Mouse (Mus musculus): Measurements from ENCODE around the gene Zfp446. TPM values are rescaled to one million over a fixed set of nuclear protein-coding genes. Genes with fewer than 3 reads are reported as not detected.
"Not testable (repeated sequence)": the region's sequence is repeated elsewhere in the genome, so short reads cannot be mapped to it uniquely, and the experiment has no call there.

Gene Zfp446
- polyA plus RNA-seq (2014; fragmentation: Nextera tagmentation; extraction: Ambion mirVana) = 4.5 and 4.9 TPM in 2 replicates

DNA sequence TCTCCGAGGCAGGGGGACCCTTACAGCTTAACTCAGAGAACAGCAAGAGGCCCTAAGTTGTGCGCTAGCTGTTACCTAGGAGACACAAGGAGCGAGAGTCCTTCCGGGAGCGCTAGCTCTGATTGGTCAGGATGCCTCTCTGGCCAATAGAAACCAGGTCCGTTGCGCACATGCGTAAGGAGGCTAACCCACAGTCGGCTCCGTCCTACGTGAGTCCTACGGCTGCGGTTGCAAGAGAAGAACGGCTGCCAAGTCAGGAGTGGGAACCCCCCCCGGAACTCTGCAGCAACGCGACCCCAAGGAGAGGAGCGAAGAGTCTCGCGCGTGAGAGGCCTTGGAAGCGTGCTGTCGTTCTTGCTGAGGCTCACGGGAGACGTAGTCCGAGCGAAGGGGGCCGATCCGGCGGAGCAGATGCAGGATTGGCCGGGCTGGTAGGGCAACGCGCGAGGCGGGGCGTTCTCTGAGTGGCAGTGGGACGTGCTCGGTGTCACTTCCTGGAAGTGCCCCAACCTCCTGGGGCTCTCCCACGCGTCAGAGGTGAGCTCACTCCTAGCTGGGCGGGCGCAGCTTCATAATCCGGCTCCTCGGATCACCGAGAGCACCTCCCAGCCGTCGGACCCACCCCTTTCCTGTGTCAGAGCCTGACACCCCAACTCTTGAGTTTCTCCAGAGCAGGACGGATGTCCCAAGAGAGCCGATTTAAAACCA, at the start of gene Zfp446:
Zfp446 (plus strand) TSS at position 167 of the 708 bp plus-strand sequence.
- Histone ChIP-seq H3K9me3 (replicated peaks; ENCODE audit: control insufficient read depth, low read length) (no peaks in the 10 kb centered on the region), H3K36me3 (ENCODE audit: control insufficient read depth, insufficient read depth, low read length) (peaks cover 13% of the 10 kb centered on the region; the same call in 1 of the 2 replicates), H3K27me3 (replicated peaks; ENCODE audit: control insufficient read depth, insufficient read depth, low read length) (no peaks in the 10 kb centered on the region), H3K9ac (ENCODE audit: low read length) (peak within 1 kb of the TSS; percentile 75), H3K4me3 (ENCODE audit: low read depth, low read length) (peak within 1 kb of the TSS; percentile 48), H3K4me2 (ENCODE audit: low read length) (peak within 1 kb of the TSS; percentile 76), H3K27ac (ENCODE audit: low read depth, low read length) (peak within 1 kb of the TSS; percentile 92), H3K4me1 (ENCODE audit: control insufficient read depth, insufficient read depth, low read length) (peaks cover 10% of the 10 kb centered on the region; the same call in 1 of the 2 replicates)
- peak; percentile 99 for ATAC-seq
- peak; percentile 99 for DNase-seq (ENCODE audit: low spot score)
- under 1% methylated on average over 49 of the region's 49 CpGs for WGBS

GRCm38 (mm10) chr7:12933615-12934140, 44.0 kb upstream of the Zfp446 start:
- no peak overlapping the region for H3K9ac ChIP-seq (ENCODE audit: low read length)
- no peak for DNase-seq (ENCODE audit: low spot score)
- 79% methylated on average over 4 of the region's 4 CpGs for WGBS

DNA sequence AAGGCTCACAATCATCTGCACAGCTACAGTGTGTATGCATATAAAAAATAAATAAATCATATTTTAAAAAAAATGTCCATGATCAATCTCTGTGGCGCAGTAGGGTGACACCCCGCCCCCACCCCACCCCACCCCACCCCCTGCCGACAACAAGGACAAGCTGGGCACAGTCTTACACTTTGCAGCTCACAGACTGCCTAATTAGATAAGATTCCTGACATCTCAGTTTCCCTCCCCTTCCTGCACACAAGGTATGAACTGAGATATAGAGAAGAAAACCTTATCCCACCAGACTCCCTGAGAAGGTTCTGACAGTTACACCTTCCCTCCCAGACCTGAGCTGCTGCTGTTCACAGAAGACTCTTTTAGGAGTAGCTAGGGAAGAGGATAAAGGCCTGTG, 42.8 kb upstream of the Zfp446 start:
- 70% methylated on average over 3 of the region's 3 CpGs for WGBS

More at GRCm38 (mm10) chr7:12933615-12934140, 44.0 kb upstream of the Zfp446 start:
- no peaks in the 10 kb centered on the region for H3K4me1 ChIP-seq (ENCODE audit: control insufficient read depth, insufficient read depth, low read length)
- no peak for ATAC-seq
- H3K9me3 ChIP-seq (replicated peaks; ENCODE audit: control insufficient read depth, low read length) = no peaks in the 10 kb centered on the region
- no peak overlapping the region for H3K4me2 ChIP-seq (ENCODE audit: low read length)
- no peak overlapping the region for H3K4me3 ChIP-seq (ENCODE audit: low read depth, low read length)
- H3K27me3 ChIP-seq (replicated peaks; ENCODE audit: control insufficient read depth, insufficient read depth, low read length) = no peaks in the 10 kb centered on the region
- 0 out of 2 replicates have a peak, but pooled peaks cover 2% of the 10 kb centered on the region for H3K36me3 ChIP-seq (ENCODE audit: control insufficient read depth, insufficient read depth, low read length)
- H3K27ac ChIP-seq (ENCODE audit: low read depth, low read length) = no peak overlapping the region

GRCm38 (mm10) chr7:12937254-12937803, 40.3 kb upstream of the Zfp446 start:
- not testable (repeated sequence) for H3K4me2 ChIP-seq (ENCODE audit: low read length); DNase-seq (ENCODE audit: low spot score); H3K27ac ChIP-seq (ENCODE audit: low read depth, low read length); H3K4me1 ChIP-seq (ENCODE audit: control insufficient read depth, insufficient read depth, low read length); H3K4me3 ChIP-seq (ENCODE audit: low read depth, low read length); H3K27me3 ChIP-seq (replicated peaks; ENCODE audit: control insufficient read depth, insufficient read depth, low read length); H3K9ac ChIP-seq (ENCODE audit: low read length); H3K9me3 ChIP-seq (replicated peaks; ENCODE audit: control insufficient read depth, low read length); ATAC-seq; H3K36me3 ChIP-seq (ENCODE audit: control insufficient read depth, insufficient read depth, low read length)
- WGBS = 88% methylated on average over 3 of the region's 4 CpGs

More for the DNA sequence above, 42.8 kb upstream of the Zfp446 start:
- DNase-seq (ENCODE audit: low spot score) = no peak
- Histone ChIP-seq H3K36me3 (ENCODE audit: control insufficient read depth, insufficient read depth, low read length) (no peaks in the 10 kb centered on the region), H3K4me3 (ENCODE audit: low read depth, low read length) (no peak overlapping the region), H3K27ac (ENCODE audit: low read depth, low read length) (no peak overlapping the region), H3K4me1 (ENCODE audit: control insufficient read depth, insufficient read depth, low read length) (no peaks in the 10 kb centered on the region), H3K4me2 (ENCODE audit: low read length) (no peak overlapping the region), H3K27me3 (replicated peaks; ENCODE audit: control insufficient read depth, insufficient read depth, low read length) (no peaks in the 10 kb centered on the region), H3K9me3 (replicated peaks; ENCODE audit: control insufficient read depth, low read length) (no peaks in the 10 kb centered on the region), H3K9ac (ENCODE audit: low read length) (no peak overlapping the region)
- no peak for ATAC-seq

DNA sequence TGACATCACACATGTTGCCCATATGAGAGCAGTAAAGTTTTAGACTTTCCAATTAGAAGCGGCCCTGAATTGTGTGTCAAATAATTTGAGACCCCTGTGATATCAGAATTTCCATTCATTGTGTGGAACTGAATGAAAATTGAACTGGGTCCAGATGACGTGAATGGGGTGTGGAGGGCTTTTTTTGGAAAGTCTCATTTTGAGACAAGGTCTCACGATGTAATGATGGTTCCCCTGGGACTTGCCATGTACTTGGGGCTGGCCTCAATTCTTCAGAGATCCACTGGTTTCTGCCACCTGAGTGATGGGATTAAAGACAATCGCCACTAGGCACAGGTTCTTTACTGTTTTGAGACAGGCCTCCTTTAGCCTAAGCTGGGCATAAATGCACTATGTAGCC, 37.0 kb upstream of the Zfp446 start:
- H3K9me3 ChIP-seq (replicated peaks; ENCODE audit: control insufficient read depth, low read length) = no peaks in the 10 kb centered on the region
- WGBS = 75% methylated on average over 4 of the region's 4 CpGs
- ATAC-seq = no peak

DNA sequence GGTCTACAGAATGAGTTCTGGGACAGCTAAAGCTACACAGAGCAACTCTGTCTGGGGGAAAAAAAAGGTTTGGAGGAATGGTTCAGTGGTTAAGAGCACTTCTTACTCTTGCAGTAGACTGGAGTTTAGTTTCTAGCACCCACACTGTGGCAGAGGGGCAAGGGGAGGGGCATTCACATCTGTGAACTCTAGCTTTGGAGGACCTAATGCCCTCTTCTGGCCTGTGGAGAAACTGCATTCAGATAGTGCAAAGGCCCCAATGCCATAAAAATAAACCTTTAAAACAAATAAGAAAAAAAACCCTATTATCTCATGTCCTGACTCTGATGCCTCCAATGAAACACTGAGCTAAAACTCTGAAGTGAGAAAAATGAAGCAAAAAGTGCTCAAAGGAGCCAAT, 34.2 kb upstream of the Zfp446 start:
- H3K4me3 ChIP-seq (ENCODE audit: low read depth, low read length) = no peak overlapping the region
- DNase-seq (ENCODE audit: low spot score) = peak; percentile 6
- H3K4me1 ChIP-seq (ENCODE audit: control insufficient read depth, insufficient read depth, low read length) = no peaks in the 10 kb centered on the region
- H3K27me3 ChIP-seq (replicated peaks; ENCODE audit: control insufficient read depth, insufficient read depth, low read length) = no peaks in the 10 kb centered on the region
- no peak overlapping the region for H3K4me2 ChIP-seq (ENCODE audit: low read length)
- H3K9ac ChIP-seq (ENCODE audit: low read length) = no peak overlapping the region
- no peak overlapping the region for H3K27ac ChIP-seq (ENCODE audit: low read depth, low read length)
- no peaks in the 10 kb centered on the region for H3K36me3 ChIP-seq (ENCODE audit: control insufficient read depth, insufficient read depth, low read length)
- no peaks in the 10 kb centered on the region for H3K9me3 ChIP-seq (replicated peaks; ENCODE audit: control insufficient read depth, low read length)
- no peak for ATAC-seq

More for the DNA sequence above, 37.0 kb upstream of the Zfp446 start:
- no peak overlapping the region for H3K4me3 ChIP-seq (ENCODE audit: low read depth, low read length)
- H3K9ac ChIP-seq (ENCODE audit: low read length) = no peak overlapping the region
- H3K4me1 ChIP-seq (ENCODE audit: control insufficient read depth, insufficient read depth, low read length) = no peaks in the 10 kb centered on the region
- no peaks in the 10 kb centered on the region for H3K27me3 ChIP-seq (replicated peaks; ENCODE audit: control insufficient read depth, insufficient read depth, low read length)
- no peak for DNase-seq (ENCODE audit: low spot score)
- no peak overlapping the region for H3K27ac ChIP-seq (ENCODE audit: low read depth, low read length)
- H3K36me3 ChIP-seq (ENCODE audit: control insufficient read depth, insufficient read depth, low read length) = no peaks in the 10 kb centered on the region
- no peak overlapping the region for H3K4me2 ChIP-seq (ENCODE audit: low read length)

- H3K27me3 ChIP-seq (replicated peaks; ENCODE audit: control insufficient read depth, insufficient read depth, low read length) = no peaks in the 10 kb centered on the region
- peak; percentile 99 for ATAC-seq
- peak overlapping the region; percentile 59 for H3K9ac ChIP-seq (ENCODE audit: low read length)
- 0 out of 2 replicates have a peak, but pooled peaks cover 4% of the 10 kb centered on the region for H3K4me1 ChIP-seq (ENCODE audit: control insufficient read depth, insufficient read depth, low read length)
- peak overlapping the region; percentile 67 for H3K4me2 ChIP-seq (ENCODE audit: low read length)
- peak; percentile 99 for DNase-seq (ENCODE audit: low spot score)
- H3K27ac ChIP-seq (ENCODE audit: low read depth, low read length) = peak overlapping the region; percentile 87
- H3K36me3 ChIP-seq (ENCODE audit: control insufficient read depth, insufficient read depth, low read length) = no peaks in the 10 kb centered on the region
- peak overlapping the region; percentile 38 for H3K4me3 ChIP-seq (ENCODE audit: low read depth, low read length)
- no peaks in the 10 kb centered on the region for H3K9me3 ChIP-seq (replicated peaks; ENCODE audit: control insufficient read depth, low read length)
- WGBS = 10% methylated on average over 35 of the region's 35 CpGs
These were observed 28.4 kb upstream of the Zfp446 start for GRCm38 (mm10) chr7:12949032-12949871.

GRCm38 (mm10) chr7:12949872-12950229, 27.8 kb upstream of the Zfp446 start:
- Histone ChIP-seq H3K36me3 (ENCODE audit: control insufficient read depth, insufficient read depth, low read length) (no peaks in the 10 kb centered on the region), H3K4me1 (ENCODE audit: control insufficient read depth, insufficient read depth, low read length) (0 out of 2 replicates have a peak, but pooled peaks cover 4% of the 10 kb centered on the region), H3K27ac (ENCODE audit: low read depth, low read length) (peak overlapping the region; percentile 73; the same call in 1 of the 2 replicates), H3K4me2 (ENCODE audit: low read length) (peak overlapping the region; percentile 67), H3K27me3 (replicated peaks; ENCODE audit: control insufficient read depth, insufficient read depth, low read length) (no peaks in the 10 kb centered on the region), H3K4me3 (ENCODE audit: low read depth, low read length) (peak overlapping the region; percentile 38), H3K9ac (ENCODE audit: low read length) (peak overlapping the region; percentile 58), H3K9me3 (replicated peaks; ENCODE audit: control insufficient read depth, low read length) (no peaks in the 10 kb centered on the region)
- WGBS = 18% methylated on average over 16 of the region's 16 CpGs
- ATAC-seq (peak; percentile 18; the same call in 1 of the 2 replicates), DNase-seq (ENCODE audit: low spot score) (no peak)

Measured in forebrain, embryonic 14.5 days (tissue).